Mouse (Mus musculus) layer of hippocampus, adult 2 months (tissue): ENCODE results near the gene Xndc1. TPM values are rescaled to one million over a fixed set of nuclear protein-coding genes. Genes with fewer than 3 reads are reported as not detected.

Source experiments
- DNase-seq, 2 experiments: peaks; one replicate each; pipeline ENCODE4 v3.0.0; 2022; ENCODE audit warnings: low spot score in 2 of 2
- H3K27ac ChIP-seq: fragments of 200-600 bp; 2 replicates; pipeline ENCODE4 v1.8.1; 2022
- H3K4me3 ChIP-seq: fragments of 200-600 bp; 2 replicates; pipeline ENCODE4 v1.8.1; 2022; ENCODE audit warnings: mild to moderate bottlenecking
- CTCF ChIP-seq: fragments of 200-600 bp; conservative IDR thresholded peaks from 2 replicates; pipeline ENCODE4 v1.8.1; 2022; ENCODE audit warnings: antibody characterized with exemption, mild to moderate bottlenecking, moderate library complexity
- total RNA-seq, 2 experiments: library from RNA; stranded (reverse); gene quantifications; 2 replicates each; pipeline ENCODE4 v1.2.3; 2021

Gene Xndc1
- total RNA-seq, 2 experiments from 2014 or later, result 29.2 to 33.7 TPM

DNA sequence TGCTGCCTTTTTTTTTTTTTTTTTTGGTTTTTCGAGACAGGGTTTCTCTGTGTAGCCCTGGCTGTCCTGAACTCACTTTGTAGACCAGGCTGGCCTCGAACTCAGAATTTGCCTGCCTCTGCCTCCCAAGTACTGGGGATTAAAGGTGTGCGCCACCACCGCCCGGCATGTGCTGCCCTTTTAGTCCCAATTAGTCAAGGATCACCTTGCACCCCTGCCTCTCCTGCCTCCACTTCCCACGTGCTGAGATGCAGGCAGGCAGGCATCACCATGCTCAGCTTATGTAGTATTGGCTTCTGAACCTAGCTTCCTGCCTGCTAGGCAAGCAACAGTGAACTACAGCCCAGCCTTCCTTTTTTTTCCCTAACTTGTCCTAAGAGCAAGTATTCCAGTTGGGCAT lies 52.1 kb downstream of the Xndc1 start:
- TF ChIP-seq CTCF, result no peak
- Histone ChIP-seq H3K4me3 (no peak overlapping the region), H3K27ac (no peak overlapping the region)
- no peak for DNase-seq

DNA sequence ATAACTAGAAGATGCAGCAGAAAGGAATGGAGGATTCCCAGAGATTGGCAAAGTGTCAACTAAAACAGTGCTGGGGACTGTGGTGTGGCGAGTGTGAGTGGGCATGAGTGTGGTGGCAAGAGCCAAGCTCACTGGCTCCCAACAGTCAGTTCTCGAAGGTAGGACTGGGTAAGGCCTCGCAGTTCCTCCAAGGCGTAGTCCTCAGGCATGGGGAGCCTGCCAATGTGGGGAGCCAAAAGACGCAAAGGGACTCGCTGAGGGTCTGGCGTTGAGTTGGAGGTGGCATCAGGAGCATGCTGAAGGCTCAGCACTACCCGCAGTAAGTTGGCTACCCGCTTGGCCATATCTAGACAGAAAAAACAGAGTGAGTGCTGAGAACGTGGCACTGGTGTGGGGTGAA lies 55.0 kb downstream of the Xndc1 start:
- TF ChIP-seq CTCF, result no peak
- DNase-seq, result no peak
- H3K4me3 ChIP-seq, result no peak overlapping the region
- no peak overlapping the region for H3K27ac ChIP-seq

DNA sequence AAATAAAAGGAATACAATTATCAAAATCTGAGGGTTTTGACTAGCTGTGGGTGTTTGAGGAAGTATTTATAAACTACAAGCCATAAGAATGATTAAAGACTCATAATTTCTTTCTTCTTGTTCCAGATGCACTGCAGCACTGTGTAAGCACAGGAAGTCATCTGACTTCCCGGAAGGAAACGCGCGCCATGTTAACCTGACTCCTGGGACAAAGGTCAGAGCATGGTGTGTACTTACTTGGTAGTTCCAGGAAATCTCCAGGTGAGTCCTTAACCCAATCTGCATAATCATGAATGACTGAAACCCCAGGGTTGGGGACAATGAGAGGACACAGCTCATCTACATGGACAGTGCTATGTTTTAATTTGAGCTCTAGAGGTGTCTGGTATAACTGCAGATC lies 67.1 kb downstream of the Xndc1 start:
- TF ChIP-seq CTCF, result no peak

More for the DNA sequence above, 67.1 kb downstream of the Xndc1 start:
- Histone ChIP-seq H3K27ac (no peak overlapping the region), H3K4me3 (no peak overlapping the region)
- DNase-seq, result no peak

Other genes starting within 250 kb of the Xndc1 start
- gene Phox2a, start 247.2 kb upstream of the Xndc1 start, total RNA-seq, result not detected
- 10 to 100 TPM; 26.7 to 28.4 TPM for gene Inppl1, start 227.3 kb upstream of the Xndc1 start, total RNA-seq
- under 1 TPM in 1 of 2 experiments, not detected in 1; 0.36 TPM for gene Folr2, start 208.3 kb upstream of the Xndc1 start, total RNA-seq
- gene Anapc15, start 201.8 kb upstream of the Xndc1 start, total RNA-seq, result 10 to 100 TPM; 24.5 to 29.3 TPM
- 1 to 10 TPM in 1 of 2 experiments, not detected in 1; 1.2 TPM for gene Folr1, start 194.7 kb upstream of the Xndc1 start, total RNA-seq
- 10 to 100 TPM; 90.2 to 95.6 TPM for gene Lamtor1, start 159.6 kb upstream of the Xndc1 start, total RNA-seq
- under 1 TPM in 1 of 2 experiments, not detected in 1; 0.20 TPM for gene Tomt, start 159.2 kb upstream of the Xndc1 start, total RNA-seq
- gene Lrrc51, start 131.6 kb upstream of the Xndc1 start, total RNA-seq, result 1 to 10 TPM; 5.4 to 5.9 TPM
- gene Numa1, start 131.4 kb upstream of the Xndc1 start, total RNA-seq, result 100 to 1,000 TPM; 114 to 118 TPM
- 10 to 100 TPM in 1 of 2 experiments, 1 to 10 TPM in 1; 7.5 to 11.6 TPM for gene Il18bp, start 46.8 kb upstream of the Xndc1 start, total RNA-seq
- gene Rnf121, start within 50 bp of the Xndc1 start, total RNA-seq, result 10 to 100 TPM; 44.3 to 47.4 TPM
- gene Xntrpc, start 202 bp downstream of the Xndc1 start, total RNA-seq, result 1 to 10 TPM; 2.3 to 2.9 TPM
- gene Trpc2, start 17.6 kb downstream of the Xndc1 start, total RNA-seq, result 1 to 10 TPM; 1.1 to 2.4 TPM
- gene Art1, start 36.2 kb downstream of the Xndc1 start, total RNA-seq, result not detected
- gene Art5, start 44.0 kb downstream of the Xndc1 start, total RNA-seq, result not detected
- under 1 TPM; 0.15 to 0.54 TPM for gene Chrna10, start 51.3 kb downstream of the Xndc1 start, total RNA-seq
- 10 to 100 TPM; 40.7 to 45.0 TPM for gene Nup98, start 144.7 kb downstream of the Xndc1 start, total RNA-seq
- gene Pgap2, start 144.7 kb downstream of the Xndc1 start, total RNA-seq, result 10 to 100 TPM; 24.3 to 30.6 TPM
- gene Rhog, start 190.5 kb downstream of the Xndc1 start, total RNA-seq, result 10 to 100 TPM; 23.4 to 23.9 TPM
- 10 to 100 TPM; 61.3 to 66.8 TPM for gene Stim1, start 202.3 kb downstream of the Xndc1 start, total RNA-seq